Mouse (Mus musculus) cerebellum, adult 9-11 months (tissue): ENCODE data around the gene Hoxb5.
A peak's percentile ranks its signal among the peaks of the same experiment; 100 is the strongest.

Experiments
- DNase-seq: peaks from one replicate; pipeline ENCODE4 v3.0.0; 2022

The Hoxb5 gene

GRCm38 (mm10) chr11:96288455-96289221 lies 14.5 kb upstream of the Hoxb5 start:
- no peak for DNase-seq

DNA sequence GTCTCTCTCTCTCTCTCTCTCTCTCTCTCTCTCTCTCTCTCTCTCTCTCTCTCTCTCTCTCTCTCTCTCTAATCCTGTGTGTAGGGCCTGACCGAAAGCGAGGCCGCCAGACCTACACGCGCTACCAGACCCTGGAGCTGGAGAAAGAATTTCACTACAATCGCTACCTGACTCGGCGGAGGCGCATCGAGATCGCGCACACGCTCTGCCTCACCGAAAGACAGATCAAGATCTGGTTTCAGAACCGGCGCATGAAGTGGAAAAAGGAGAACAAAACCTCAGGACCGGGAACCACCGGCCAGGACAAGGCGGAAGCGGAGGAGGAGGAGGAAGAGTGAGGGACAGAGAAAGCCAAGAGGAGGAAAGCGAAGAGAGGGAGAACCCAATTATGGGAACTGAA lies 13.8 kb upstream of the Hoxb5 start:
- DNase-seq: no peak

DNA sequence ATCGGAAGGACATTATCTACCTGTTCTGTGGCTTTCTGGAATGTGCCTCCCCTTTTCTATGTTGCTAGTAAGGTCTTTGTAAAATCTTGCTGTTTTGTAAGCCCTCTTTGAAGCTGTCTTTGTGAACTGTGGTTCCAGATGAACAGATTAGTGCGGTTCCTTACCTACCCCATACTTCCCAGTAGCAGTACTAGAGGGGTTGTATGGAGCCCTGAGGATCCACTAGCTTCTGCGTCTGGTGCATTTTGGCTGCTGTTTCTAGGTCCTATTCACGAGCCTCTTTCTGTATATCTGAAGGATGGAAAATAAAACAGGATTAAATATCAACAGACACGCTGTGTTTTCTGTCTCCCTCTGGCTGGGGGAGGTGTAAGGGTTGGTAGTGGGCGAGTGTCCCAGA lies 13.3 kb upstream of the Hoxb5 start:
- no peak for DNase-seq

- no peak for DNase-seq
Observed at GRCm38 (mm10) chr11:96290705-96291355, 12.3 kb upstream of the Hoxb5 start.

- DNase-seq: no peak
Observed at GRCm38 (mm10) chr11:96291681-96292564, 11.2 kb upstream of the Hoxb5 start, which contains the start of gene Hoxb6. Gene Hoxb6, plus strand, starts transcription at chr11:96292476.

- no peak for DNase-seq
Observed at GRCm38 (mm10) chr11:96292565-96293301, 10.4 kb upstream of the Hoxb5 start.

DNA sequence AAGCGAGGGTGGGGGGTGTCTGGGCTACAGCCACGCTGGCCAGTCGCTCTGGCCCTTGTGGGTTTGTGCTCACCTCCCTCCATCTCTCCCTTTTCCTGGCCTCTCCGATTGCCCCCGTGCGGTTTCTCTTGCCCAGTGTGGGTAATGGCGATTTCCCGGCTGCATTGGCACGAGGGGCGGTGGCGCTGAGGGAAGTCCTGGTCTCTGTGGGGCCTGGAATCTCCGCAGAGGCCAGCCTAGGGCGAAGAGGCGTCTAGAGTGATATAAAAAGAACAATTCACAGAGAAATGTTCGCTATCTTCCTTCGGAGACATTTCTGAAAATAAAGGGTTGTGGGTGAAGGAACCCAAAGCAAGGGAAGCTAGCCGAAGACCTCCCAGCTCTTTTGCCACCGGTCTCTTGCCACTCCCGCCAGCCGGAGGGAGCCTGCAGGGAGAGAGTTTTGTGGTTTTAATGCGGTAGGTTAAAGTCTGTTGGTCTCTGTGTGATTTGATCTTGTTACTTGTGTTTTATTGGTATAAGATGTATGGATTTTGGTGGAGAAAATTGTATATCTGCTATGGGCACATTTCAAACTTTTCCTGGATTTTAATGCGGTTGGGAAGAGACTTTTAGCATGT lies 9.7 kb upstream of the Hoxb5 start:
- no peak for DNase-seq

GRCm38 (mm10) chr11:96294245-96295091 lies 8.7 kb upstream of the Hoxb5 start:
- DNase-seq: no peak

- no peak for DNase-seq
Observed at GRCm38 (mm10) chr11:96295092-96295835, 7.9 kb upstream of the Hoxb5 start.

GRCm38 (mm10) chr11:96296997-96297396 lies 6.1 kb upstream of the Hoxb5 start:
- no peak for DNase-seq

DNA sequence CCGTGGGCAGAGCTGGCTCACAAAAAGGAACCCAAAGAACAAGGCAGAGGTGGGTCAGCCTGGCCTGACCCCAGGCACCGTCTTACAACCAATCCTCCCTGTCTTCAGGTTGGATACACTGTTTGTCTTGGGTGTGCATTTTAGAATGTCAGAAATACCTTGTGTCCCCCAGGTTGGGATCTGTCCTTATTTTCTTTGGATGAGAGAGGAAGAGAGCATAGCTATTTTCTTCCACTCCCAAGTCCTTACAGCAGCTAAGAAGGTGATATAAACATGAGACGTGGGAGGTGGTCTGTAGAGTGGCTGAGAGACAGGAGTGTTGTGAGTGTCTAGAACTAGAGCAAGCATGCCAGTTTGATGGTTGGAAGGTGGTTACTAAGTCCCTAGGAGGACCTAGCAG lies 5.7 kb upstream of the Hoxb5 start:
- no peak for DNase-seq

- no peak for DNase-seq
Observed at GRCm38 (mm10) chr11:96297968-96298635, 5.0 kb upstream of the Hoxb5 start.

GRCm38 (mm10) chr11:96298895-96299667 lies 4.1 kb upstream of the Hoxb5 start:
- no peak for DNase-seq

DNA sequence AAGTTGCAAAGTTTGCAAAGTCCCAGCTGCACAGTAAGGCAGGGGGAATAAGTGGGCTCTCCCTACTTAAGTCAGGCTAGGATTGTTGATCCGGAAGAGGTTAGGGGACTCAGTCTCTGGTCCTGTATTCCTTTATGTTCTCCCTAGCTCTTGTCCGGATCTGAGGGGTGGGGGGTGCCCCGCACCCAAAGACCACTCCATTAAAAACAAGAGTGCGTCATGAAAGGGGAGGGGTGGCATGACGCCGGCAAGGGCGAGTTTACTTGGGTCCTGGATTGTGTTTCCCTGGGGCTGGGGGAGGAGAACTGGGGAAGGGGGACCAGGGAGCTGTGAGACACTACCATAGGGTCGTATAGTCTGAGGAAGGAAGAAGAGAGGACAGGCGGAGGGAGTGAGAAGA lies 3.4 kb upstream of the Hoxb5 start:
- no peak for DNase-seq

DNA sequence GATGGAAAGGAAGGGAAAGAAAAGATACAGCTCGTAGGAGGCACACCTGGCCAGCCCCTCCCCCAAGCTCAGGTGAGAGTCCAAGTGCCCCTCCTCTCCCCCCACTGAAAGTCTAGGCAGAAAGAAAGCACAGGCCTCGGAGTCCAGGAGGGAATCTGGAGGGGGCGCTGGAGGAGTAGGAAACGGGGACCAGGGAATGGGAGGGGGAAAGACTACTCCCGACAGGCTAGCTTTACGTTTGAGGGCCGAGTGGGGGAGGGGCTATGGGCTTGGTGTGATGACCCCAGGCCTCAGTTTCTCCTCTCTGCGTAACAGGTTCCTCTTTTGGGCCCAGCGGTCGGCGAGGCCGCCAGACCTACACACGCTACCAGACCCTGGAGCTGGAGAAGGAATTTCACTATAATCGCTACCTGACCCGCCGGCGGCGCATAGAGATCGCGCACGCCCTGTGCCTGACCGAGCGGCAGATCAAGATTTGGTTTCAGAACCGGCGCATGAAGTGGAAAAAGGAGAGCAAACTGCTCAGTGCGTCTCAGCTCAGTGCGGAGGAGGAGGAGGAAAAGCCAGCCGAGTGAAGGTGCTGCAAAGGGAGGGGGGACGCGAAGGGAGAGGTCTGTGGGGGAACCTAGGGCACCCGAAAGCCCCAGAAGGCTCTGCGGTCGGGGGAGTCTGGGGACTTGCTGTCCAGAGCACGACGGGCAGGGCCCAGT lies 2.6 kb upstream of the Hoxb5 start:
- no peak for DNase-seq

- no peak for DNase-seq
Observed at GRCm38 (mm10) chr11:96301064-96301431, 2.1 kb upstream of the Hoxb5 start.

DNA sequence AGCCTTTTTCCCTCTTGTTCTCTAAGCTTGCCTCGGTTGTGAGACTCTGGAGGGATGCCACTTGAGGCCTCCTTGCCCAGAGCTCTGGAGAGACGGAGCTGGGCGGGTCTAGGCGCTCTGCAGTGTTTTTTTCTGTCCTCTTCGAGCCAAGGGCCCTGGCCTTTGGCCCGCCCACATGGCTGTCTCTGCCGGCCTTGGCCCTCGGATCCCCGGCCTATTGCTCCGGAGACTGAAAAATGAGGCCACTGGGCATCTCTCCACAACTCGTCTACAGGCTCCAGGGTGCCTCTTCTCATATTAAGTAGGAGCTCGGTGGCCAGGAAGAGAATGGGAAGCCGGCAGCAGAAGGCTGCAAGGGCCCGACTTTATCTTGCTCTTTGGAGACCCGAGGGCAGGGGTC lies 1.3 kb upstream of the Hoxb5 start:
- peak; percentile 41 for DNase-seq

GRCm38 (mm10) chr11:96302381-96303150 lies 570 bp upstream of the Hoxb5 start:
- no peak for DNase-seq
